Mouse (Mus musculus) intestine, embryonic 14.5 days (tissue): ENCODE results near the gene Isg20l2. TPM values are rescaled to one million over a fixed set of nuclear protein-coding genes. Genes with fewer than 3 reads are reported as not detected.

Source experiments
- ATAC-seq: fragments of 200-750 bp; cut with Nextera tagmentation; replicated peaks from 2 replicates; pipeline ENCODE4 v1.8.0; 2017; ENCODE audit warnings: low read depth, moderate number of reproducible peaks, moderate TSS enrichment, moderate library complexity; ENCODE audit not compliant: low FRiP score, low TSS enrichment
- DNase-seq: peaks from one replicate; pipeline ENCODE4 v3.0.0-alpha.2; 2018; ENCODE audit warnings: low spot score
- H3K27ac ChIP-seq: fragments of 300-500 bp; sonication (generic); 2 replicates; pipeline ENCODE4 v1.5.1; 2014; ENCODE audit warnings: low read depth, mild to moderate bottlenecking, control low read depth
- H3K27me3 ChIP-seq: fragments of 300-500 bp; sonication (generic); replicated peaks from 2 replicates; pipeline ENCODE4 v1.6.1; 2014; ENCODE audit warnings: low read length, control low read depth; ENCODE audit not compliant: control insufficient read depth, insufficient read depth
- H3K36me3 ChIP-seq: fragments of 300-500 bp; sonication (generic); 2 replicates; pipeline ENCODE4 v1.6.1; 2014; ENCODE audit warnings: low read length, control low read depth; ENCODE audit not compliant: control insufficient read depth, insufficient read depth
- H3K4me1 ChIP-seq: fragments of 300-500 bp; sonication (generic); replicated peaks from 2 replicates; pipeline ENCODE4 v1.6.1; 2014; ENCODE audit warnings: low read length, control low read depth, mixed read lengths; ENCODE audit not compliant: control insufficient read depth, insufficient read depth
- H3K4me2 ChIP-seq: fragments of 300-500 bp; sonication (generic); 2 replicates; pipeline ENCODE4 v1.6.1; 2014; ENCODE audit warnings: low read length
- H3K4me3 ChIP-seq: fragments of 300-500 bp; sonication (generic); 2 replicates; pipeline ENCODE4 v1.5.1; 2014; ENCODE audit warnings: low read depth, low read length, control low read depth, mixed read lengths
- H3K9ac ChIP-seq: fragments of 300-500 bp; sonication (generic); 2 replicates; pipeline ENCODE4 v1.6.1; 2014; ENCODE audit warnings: mild to moderate bottlenecking, low read length
- H3K9me3 ChIP-seq: fragments of 300-500 bp; sonication (generic); 2 replicates; pipeline ENCODE4 v1.6.1; 2016; ENCODE audit warnings: low read length, control low read depth; ENCODE audit not compliant: control insufficient read depth
- WGBS: fragments of 180-500 bp; shearing (Covaris S2); extraction: QIAGEN DNeasy Blood & Tissue Kit; methylation state at CpG from one replicate; pipeline ENCODE4 v1.1.7; 2014; 5-methylcytosine and 5-hydroxymethylcytosine counted together
- polyA plus RNA-seq: library from polyadenylated mRNA; unstranded; fragments of >200 nt; fragmentation: Nextera tagmentation; extraction: Ambion mirVana; gene quantifications from 2 replicates; pipeline ENCODE4 v1.2.1, GENCODE M21; 2014

Isg20l2 gene
- polyA plus RNA-seq, 1 experiment from 2014 or later: 32.8 TPM

- Histone ChIP-seq H3K27me3 (no peaks in the 10 kb centered on the region), H3K4me2 (no peak overlapping the region), H3K9me3 (no peaks in the 10 kb centered on the region), H3K4me3 (no peak overlapping the region), H3K27ac (no peak overlapping the region), H3K4me1 (peaks cover 20% of the 10 kb centered on the region), H3K36me3 (peaks cover 78% of the 10 kb centered on the region), H3K9ac (no peak overlapping the region)
- DNase-seq: no peak
- no peak for ATAC-seq
- WGBS: 80% methylated on average over 4 of the region's 4 CpGs
Observed at GRCm38 (mm10) chr3:87935201-87935600, 5.1 kb downstream of the Isg20l2 start.

GRCm38 (mm10) chr3:87935776-87936175 is 5.7 kb downstream of the Isg20l2 start:
- DNase-seq (peak; percentile 91), ATAC-seq (peak; percentile 51; the same call in 1 of the 2 replicates)
- Histone ChIP-seq H3K9ac (no peak overlapping the region), H3K36me3 (peaks cover 84% of the 10 kb centered on the region), H3K9me3 (no peaks in the 10 kb centered on the region), H3K4me3 (no peak overlapping the region), H3K27me3 (no peaks in the 10 kb centered on the region), H3K4me1 (peaks cover 18% of the 10 kb centered on the region), H3K4me2 (no peak overlapping the region), H3K27ac (no peak overlapping the region)
- 95% methylated on average over 2 of the region's 2 CpGs for WGBS

- Histone ChIP-seq H3K27ac (no peak overlapping the region), H3K9ac (no peak overlapping the region), H3K4me2 (no peak overlapping the region), H3K4me3 (no peak overlapping the region), H3K9me3 (no peaks in the 10 kb centered on the region), H3K4me1 (peaks cover 5% of the 10 kb centered on the region; the same call in 1 of the 2 replicates), H3K36me3 (peaks cover 69% of the 10 kb centered on the region), H3K27me3 (no peaks in the 10 kb centered on the region)
- DNase-seq: no peak
- 69% methylated on average over 5 of the region's 5 CpGs for WGBS
- ATAC-seq: no peak
Observed at GRCm38 (mm10) chr3:87940611-87941010, 10.5 kb downstream of the Isg20l2 start.

- peaks cover 53% of the 10 kb centered on the region for H3K36me3 ChIP-seq
- no peak for DNase-seq
- peaks cover 13% of the 10 kb centered on the region for H3K4me1 ChIP-seq
- WGBS: 92% methylated on average over 2 of the region's 2 CpGs
- no peak overlapping the region for H3K4me3 ChIP-seq
- ATAC-seq: no peak
- no peak overlapping the region for H3K9ac ChIP-seq
- no peak overlapping the region for H3K4me2 ChIP-seq
- H3K9me3 ChIP-seq: no peaks in the 10 kb centered on the region
- H3K27me3 ChIP-seq: no peaks in the 10 kb centered on the region
- H3K27ac ChIP-seq: no peak overlapping the region
Observed at GRCm38 (mm10) chr3:87942471-87942870, 12.4 kb downstream of the Isg20l2 start.

GRCm38 (mm10) chr3:87943586-87943985 is 13.5 kb downstream of the Isg20l2 start:
- Histone ChIP-seq H3K27ac (no peak overlapping the region), H3K4me3 (no peak overlapping the region), H3K9me3 (no peaks in the 10 kb centered on the region), H3K9ac (no peak overlapping the region), H3K4me2 (no peak overlapping the region), H3K4me1 (peaks cover 22% of the 10 kb centered on the region), H3K36me3 (peaks cover 42% of the 10 kb centered on the region), H3K27me3 (peaks cover 9% of the 10 kb centered on the region)
- ATAC-seq: no peak
- WGBS: 69% methylated on average over 7 of the region's 7 CpGs
- no peak for DNase-seq

- ATAC-seq (no peak), DNase-seq (no peak)
Observed at GRCm38 (mm10) chr3:87944838-87945600, 14.9 kb downstream of the Isg20l2 start.

GRCm38 (mm10) chr3:87945781-87946540 is 15.8 kb downstream of the Isg20l2 start:
- peaks cover 18% of the 10 kb centered on the region for H3K36me3 ChIP-seq
- no peak overlapping the region for H3K9ac ChIP-seq
- H3K4me3 ChIP-seq: no peak overlapping the region
- ATAC-seq (no peak), DNase-seq (no peak)
- no peaks in the 10 kb centered on the region for H3K9me3 ChIP-seq
- 42% methylated on average over 12 of the region's 12 CpGs for WGBS
- no peak overlapping the region for H3K27ac ChIP-seq
- peaks cover 27% of the 10 kb centered on the region for H3K27me3 ChIP-seq
- H3K4me2 ChIP-seq: no peak overlapping the region
- peaks cover 37% of the 10 kb centered on the region for H3K4me1 ChIP-seq

More at GRCm38 (mm10) chr3:87944838-87945600, 14.9 kb downstream of the Isg20l2 start:
- 40% methylated on average over 4 of the region's 4 CpGs for WGBS
- Histone ChIP-seq H3K27ac (no peak overlapping the region), H3K9ac (no peak overlapping the region), H3K4me2 (no peak overlapping the region), H3K4me3 (no peak overlapping the region), H3K36me3 (peaks cover 27% of the 10 kb centered on the region), H3K27me3 (peaks cover 21% of the 10 kb centered on the region), H3K9me3 (no peaks in the 10 kb centered on the region), H3K4me1 (peaks cover 34% of the 10 kb centered on the region)

GRCm38 (mm10) chr3:87946541-87946860 is 16.4 kb downstream of the Isg20l2 start:
- Histone ChIP-seq H3K4me2 (no peak overlapping the region), H3K9ac (no peak overlapping the region), H3K27ac (no peak overlapping the region), H3K4me3 (no peak overlapping the region), H3K27me3 (peaks cover 27% of the 10 kb centered on the region), H3K36me3 (peaks cover 12% of the 10 kb centered on the region), H3K9me3 (no peaks in the 10 kb centered on the region), H3K4me1 (peaks cover 37% of the 10 kb centered on the region)
- DNase-seq (no peak), ATAC-seq (no peak)
- 47% methylated on average over 1 of the region's 1 CpGs for whole genome bisulfite sequencing
